Mouse (Mus musculus): ENCODE measurements around the gene Cort. TPM values are rescaled to one million over a fixed set of nuclear protein-coding genes. Genes with fewer than 3 reads are reported as not detected.

Gene Cort
- not detected for polyA plus RNA-seq (2014; fragmentation: Illumina TruSeq; extraction: RNeasy Lipid Tissue Mini Kit (QIAGEN cat#74804); ENCODE audit: low read depth, low replicate concordance)

GRCm38 (mm10) chr4:149126663-149127062, at the start of gene Cort:
TSS of gene Cort (minus strand) at chr4:149126763.

GRCm38 (mm10) chr4:149166215-149166946, 39.8 kb upstream of the Cort start, which contains the start of gene Pgd:
TSS of gene Pgd (minus strand) at chr4:149166771.

GRCm38 (mm10) chr4:149136982-149137770, 10.6 kb upstream of the Cort start, which contains the start of gene Cenps:
TSS of gene Cenps (minus strand) at chr4:149137629.

GRCm38 (mm10) chr4:149103875-149104561, 22.5 kb downstream of the Cort start, which contains the start of gene Dffa:
TSS of gene Dffa (plus strand) at chr4:149104146.

GRCm38 (mm10) chr4:149099369-149100017, 27.1 kb downstream of the Cort start, which contains the start of gene Pex14:
TSS of gene Pex14 (minus strand) at chr4:149099876.

Other genes with a start within 250 kb of the Cort start
- 1.9 TPM for gene Pex14, start 26.9 kb downstream of the Cort start, polyA plus RNA-seq (2014; fragmentation: Illumina TruSeq; extraction: RNeasy Lipid Tissue Mini Kit (QIAGEN cat#74804); ENCODE audit: low read depth, low replicate concordance)
- gene Dffa, start 22.6 kb downstream of the Cort start, polyA plus RNA-seq (2014; fragmentation: Illumina TruSeq; extraction: RNeasy Lipid Tissue Mini Kit (QIAGEN cat#74804); ENCODE audit: low read depth, low replicate concordance) = 7.5 TPM
- 3.4 TPM for gene Cenps, start 10.9 kb upstream of the Cort start, polyA plus RNA-seq (2014; fragmentation: Illumina TruSeq; extraction: RNeasy Lipid Tissue Mini Kit (QIAGEN cat#74804); ENCODE audit: low read depth, low replicate concordance)
- 75.9 TPM for gene Pgd, start 40.0 kb upstream of the Cort start, polyA plus RNA-seq (2014; fragmentation: Illumina TruSeq; extraction: RNeasy Lipid Tissue Mini Kit (QIAGEN cat#74804); ENCODE audit: low read depth, low replicate concordance)
- gene Kif1b, start 180.9 kb upstream of the Cort start, polyA plus RNA-seq (2014; fragmentation: Illumina TruSeq; extraction: RNeasy Lipid Tissue Mini Kit (QIAGEN cat#74804); ENCODE audit: low read depth, low replicate concordance) = 189 TPM

Data from adrenal gland, adult 10 weeks (tissue).